Mouse (Mus musculus) neural tube, embryonic 14.5 days (tissue): ENCODE measurements around the gene Atp6v1f. TPM values are rescaled to one million over a fixed set of nuclear protein-coding genes. Genes with fewer than 3 reads are reported as not detected.

Experiments
- ATAC-seq: fragments of 200-750 bp; cut with Nextera tagmentation; 2 replicates; pipeline ENCODE4 v1.8.0; 2017; ENCODE audit warnings: low read depth, mild to moderate bottlenecking, moderate TSS enrichment, moderate library complexity
- H3K27ac ChIP-seq: fragments of 300-500 bp; sonication (generic); 2 replicates; pipeline ENCODE4 v1.5.1; 2014; ENCODE audit warnings: low read depth, mild to moderate bottlenecking, control low read depth, low read length, moderate library complexity, mixed read lengths
- H3K27me3 ChIP-seq: fragments of 300-500 bp; sonication (generic); 2 replicates; pipeline ENCODE4 v1.6.1; 2014; ENCODE audit warnings: low read length; ENCODE audit not compliant: control insufficient read depth, insufficient read depth
- H3K36me3 ChIP-seq: fragments of 300-500 bp; sonication (generic); 2 replicates; pipeline ENCODE4 v1.6.1; 2014; ENCODE audit warnings: low read length, mixed read lengths; ENCODE audit not compliant: control insufficient read depth, insufficient read depth
- H3K4me1 ChIP-seq: fragments of 300-500 bp; sonication (generic); 2 replicates; pipeline ENCODE4 v1.6.1; 2014; ENCODE audit warnings: low read length; ENCODE audit not compliant: control insufficient read depth, insufficient read depth
- H3K4me2 ChIP-seq: fragments of 300-500 bp; sonication (generic); 2 replicates; pipeline ENCODE4 v1.6.1; 2014; ENCODE audit warnings: mild to moderate bottlenecking, low read depth, low read length, control low read depth
- H3K4me3 ChIP-seq: fragments of 300-500 bp; sonication (generic); 2 replicates; pipeline ENCODE4 v1.5.1; 2014; ENCODE audit warnings: low read depth, low read length, control low read depth, mixed read lengths
- H3K9ac ChIP-seq: fragments of 300-500 bp; sonication (generic); replicated peaks from 2 replicates; pipeline ENCODE4 v1.6.1; 2014; ENCODE audit warnings: low read depth, mild to moderate bottlenecking, control low read depth, low read length, mixed read lengths
- H3K9me3 ChIP-seq: fragments of 300-500 bp; sonication (generic); 2 replicates; pipeline ENCODE4 v1.6.1; 2016; ENCODE audit warnings: low read length; ENCODE audit not compliant: control insufficient read depth
- WGBS: fragments of 180-500 bp; shearing (Covaris S2); extraction: QIAGEN DNeasy Blood & Tissue Kit; methylation state at CpG from one replicate; pipeline ENCODE4 v1.1.7; 2014; 5-methylcytosine and 5-hydroxymethylcytosine counted together
- polyA plus RNA-seq: library from polyadenylated mRNA; unstranded; fragments of >200 nt; fragmentation: Nextera tagmentation; extraction: Ambion mirVana; gene quantifications from 2 replicates; pipeline ENCODE4 v1.2.1, GENCODE M21; 2014

Atp6v1f gene
- polyA plus RNA-seq, 1 experiment from 2014 or later = 350 TPM

DNA sequence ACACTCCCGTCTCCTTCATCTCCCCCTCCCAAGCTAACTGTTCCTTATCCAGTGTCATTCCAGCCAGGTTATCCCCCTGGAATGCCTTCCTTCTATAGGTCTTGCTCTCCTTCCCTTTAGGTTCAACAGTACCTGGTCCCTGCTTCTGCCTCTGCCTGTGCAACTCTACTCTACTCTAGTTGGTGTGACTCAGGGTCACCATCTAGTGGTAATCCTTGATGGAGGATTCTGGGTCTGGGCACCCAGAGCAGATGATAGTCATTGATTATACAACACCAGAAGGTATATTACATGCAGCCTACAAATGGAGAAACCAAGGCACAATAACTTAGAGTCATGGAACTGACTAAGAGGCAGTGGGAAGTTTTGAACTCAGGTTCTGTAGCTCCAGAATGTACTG lies 34.1 kb downstream of the Atp6v1f start:
- no peak overlapping the region for H3K27ac ChIP-seq
- H3K27me3 ChIP-seq = peaks cover 5% of the 10 kb centered on the region
- H3K4me3 ChIP-seq = no peak overlapping the region
- no peaks in the 10 kb centered on the region for H3K4me1 ChIP-seq
- no peak overlapping the region for H3K9ac ChIP-seq
- no peak overlapping the region for H3K4me2 ChIP-seq
- ATAC-seq = no peak
- H3K9me3 ChIP-seq = no peaks in the 10 kb centered on the region
- no peaks in the 10 kb centered on the region for H3K36me3 ChIP-seq
- WGBS = 100% methylated on average over 1 of the region's 1 CpGs

DNA sequence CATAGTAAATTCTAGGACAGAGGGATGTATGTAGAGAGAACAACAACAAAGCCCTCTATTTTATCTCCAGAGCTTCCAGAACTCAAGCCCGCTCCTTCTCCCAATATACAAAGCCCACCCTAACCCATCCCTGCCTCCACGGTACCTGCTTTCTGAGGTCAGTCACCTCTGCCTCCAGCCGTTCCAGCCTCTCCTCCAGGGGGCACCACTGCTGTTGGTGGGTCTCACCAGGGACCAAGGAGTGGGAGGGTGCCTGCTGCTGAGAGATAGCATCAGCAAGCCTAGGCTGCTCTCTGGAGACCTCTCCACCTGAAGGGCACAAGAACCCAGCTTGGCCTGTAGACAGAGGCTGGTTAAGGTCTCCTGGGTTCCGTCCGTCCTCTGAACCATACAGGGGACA lies 38.0 kb downstream of the Atp6v1f start:
- H3K9me3 ChIP-seq = no peaks in the 10 kb centered on the region
- H3K9ac ChIP-seq = no peak overlapping the region
- H3K4me3 ChIP-seq = no peak overlapping the region
- peaks cover 7% of the 10 kb centered on the region; the same call in 1 of the 2 replicates for H3K4me1 ChIP-seq
- no peak overlapping the region for H3K4me2 ChIP-seq
- no peaks in the 10 kb centered on the region for H3K36me3 ChIP-seq
- H3K27ac ChIP-seq = no peak overlapping the region
- no peak for ATAC-seq
- 88% methylated on average over 5 of the region's 5 CpGs for WGBS
- peaks cover 8% of the 10 kb centered on the region; the same call in 1 of the 2 replicates for H3K27me3 ChIP-seq

DNA sequence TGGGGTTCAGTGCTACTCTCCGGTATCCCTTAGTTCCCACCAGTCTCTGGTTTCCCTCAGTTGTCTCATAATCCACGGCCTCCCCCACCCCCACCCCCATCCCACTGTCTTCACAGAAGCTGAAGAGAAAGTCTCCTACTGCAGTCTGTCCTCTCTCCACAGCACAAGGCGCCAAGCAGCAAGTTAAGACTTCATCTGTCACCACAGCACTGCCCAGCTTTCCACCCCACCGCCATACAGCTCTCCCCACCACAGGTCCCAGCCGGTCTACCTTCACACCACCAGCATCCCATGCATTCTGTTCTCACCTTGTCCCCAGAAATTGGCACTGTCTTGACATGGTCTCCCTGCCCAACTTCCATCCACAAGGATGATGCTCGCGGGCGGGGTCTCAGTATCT lies 39.3 kb downstream of the Atp6v1f start:
- Histone ChIP-seq H3K27me3 (peaks cover 8% of the 10 kb centered on the region; the same call in 1 of the 2 replicates), H3K9ac (0 out of 2 replicates have a peak overlapping the region, but pooled peaks have one; percentile 52), H3K4me2 (peak overlapping the region; percentile 62), H3K27ac (no peak overlapping the region), H3K36me3 (no peaks in the 10 kb centered on the region), H3K4me1 (peaks cover 7% of the 10 kb centered on the region; the same call in 1 of the 2 replicates), H3K9me3 (no peaks in the 10 kb centered on the region), H3K4me3 (peak overlapping the region; percentile 42)
- peak; percentile 42; the same call in 1 of the 2 replicates for ATAC-seq
- WGBS = 22% methylated on average over 8 of the region's 8 CpGs

DNA sequence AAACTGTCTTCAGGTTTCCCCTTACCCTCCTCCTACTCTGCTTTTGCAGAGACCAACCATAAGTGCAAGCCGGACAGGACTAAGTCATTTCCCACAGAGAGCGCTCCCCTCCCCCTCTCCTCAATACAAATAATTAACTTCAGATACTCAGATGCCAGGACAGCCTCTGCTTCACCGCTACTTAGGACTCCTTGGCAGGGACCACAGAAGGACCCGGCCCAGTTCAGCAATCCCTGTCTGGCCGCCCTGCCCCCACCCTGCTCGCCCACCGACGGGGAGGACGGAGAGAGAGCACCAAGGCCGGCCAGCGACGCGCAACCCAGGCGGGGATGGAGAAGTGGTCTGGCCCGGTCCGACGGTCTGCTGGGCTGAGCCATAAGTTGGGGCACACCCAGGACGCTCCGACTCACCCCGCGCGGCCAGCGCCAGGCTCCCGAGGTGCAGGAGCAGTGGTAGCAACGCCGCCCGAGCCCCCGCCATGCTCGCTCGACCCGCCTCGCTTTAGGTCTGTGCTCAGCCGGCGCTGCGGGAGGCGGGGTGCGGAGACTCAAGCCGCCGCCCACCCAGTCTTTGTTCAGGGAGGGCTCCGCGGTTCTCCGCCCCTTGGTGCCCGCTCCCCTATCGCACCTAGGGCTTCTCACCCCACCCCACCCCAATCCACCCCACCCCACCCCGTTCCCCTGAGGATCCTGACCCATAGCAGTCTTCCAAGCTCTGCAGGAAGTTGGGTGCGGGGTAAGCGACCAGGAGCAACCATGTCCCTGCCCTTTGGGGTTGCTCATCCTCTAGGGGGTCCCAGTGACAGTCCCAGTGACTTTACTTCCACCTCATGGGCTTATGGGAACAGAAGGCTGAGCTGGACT lies 40.2 kb downstream of the Atp6v1f start, which contains the start of gene Kcp:
Gene Kcp (minus strand): TSS at position 506 of the 863 bp plus-strand sequence.
- peak; percentile 68 for ATAC-seq

DNA sequence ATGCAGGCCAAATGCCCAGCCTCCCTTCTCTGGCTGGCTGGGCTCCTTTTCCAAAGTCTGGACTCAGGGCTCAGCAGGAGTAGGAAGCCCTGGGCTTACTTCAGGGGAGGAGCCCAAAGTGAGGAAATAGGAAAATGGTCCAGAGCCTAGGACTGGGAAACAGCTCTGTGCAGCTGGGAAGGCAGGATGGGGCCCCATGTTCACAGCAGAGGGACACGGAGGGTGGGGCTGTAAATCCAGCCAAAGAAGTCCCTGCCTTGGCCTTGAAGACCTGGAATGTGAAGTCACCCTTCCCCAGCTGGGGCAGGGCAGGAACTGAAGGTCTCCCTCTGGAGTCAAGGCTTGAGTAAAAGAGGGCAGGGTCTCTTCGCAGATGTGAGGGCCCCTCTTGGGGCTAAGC lies 41.6 kb downstream of the Atp6v1f start:
- Histone ChIP-seq H3K9me3 (no peaks in the 10 kb centered on the region), H3K27ac (0 out of 2 replicates have a peak overlapping the region, but pooled peaks have one; percentile 16), H3K4me1 (peaks cover 13% of the 10 kb centered on the region; the same call in 1 of the 2 replicates), H3K36me3 (no peaks in the 10 kb centered on the region), H3K4me3 (no peak overlapping the region), H3K4me2 (no peak overlapping the region), H3K9ac (no peak overlapping the region), H3K27me3 (peaks cover 8% of the 10 kb centered on the region; the same call in 1 of the 2 replicates)
- ATAC-seq = no peak
- 38% methylated on average over 2 of the region's 2 CpGs for WGBS

More for the DNA sequence above, 40.2 kb downstream of the Atp6v1f start, which contains the start of gene Kcp:
- Histone ChIP-seq H3K9me3 (no peaks in the 10 kb centered on the region), H3K27me3 (peaks cover 8% of the 10 kb centered on the region; the same call in 1 of the 2 replicates), H3K4me1 (peaks cover 7% of the 10 kb centered on the region; the same call in 1 of the 2 replicates), H3K9ac (peak within 1 kb of the TSS; percentile 52), H3K4me3 (peak within 1 kb of the TSS; percentile 42), H3K4me2 (peak within 1 kb of the TSS; percentile 62), H3K36me3 (no peaks in the 10 kb centered on the region), H3K27ac (no peak within 1 kb of the TSS)
- under 1% methylated on average over 46 of the region's 47 CpGs for WGBS

DNA sequence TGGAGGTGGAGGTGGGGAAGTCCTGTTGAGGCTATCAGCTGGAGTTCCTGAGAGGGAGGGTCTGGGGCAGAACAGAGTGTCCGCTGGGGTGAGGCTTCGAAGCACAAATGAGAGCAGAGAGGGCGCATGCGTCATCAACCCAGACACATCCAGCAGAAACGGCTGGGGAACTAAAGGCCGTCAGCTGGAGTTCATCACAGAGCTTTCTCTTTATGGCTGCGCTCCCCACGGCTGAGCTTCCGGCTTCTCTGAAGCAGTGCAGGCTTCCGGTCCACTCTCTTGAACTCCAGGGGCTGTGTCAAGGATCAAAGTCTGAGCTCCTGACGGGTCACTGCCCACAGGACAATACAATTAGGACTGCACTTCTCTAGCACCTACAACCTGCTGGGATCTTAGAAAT lies 45.8 kb downstream of the Atp6v1f start:
- 0% methylated on average over 11 of the region's 11 CpGs for WGBS
- 0 out of 2 replicates have a peak overlapping the region, but pooled peaks have one; percentile 34 for H3K27ac ChIP-seq
- no peak overlapping the region for H3K4me3 ChIP-seq

DNA sequence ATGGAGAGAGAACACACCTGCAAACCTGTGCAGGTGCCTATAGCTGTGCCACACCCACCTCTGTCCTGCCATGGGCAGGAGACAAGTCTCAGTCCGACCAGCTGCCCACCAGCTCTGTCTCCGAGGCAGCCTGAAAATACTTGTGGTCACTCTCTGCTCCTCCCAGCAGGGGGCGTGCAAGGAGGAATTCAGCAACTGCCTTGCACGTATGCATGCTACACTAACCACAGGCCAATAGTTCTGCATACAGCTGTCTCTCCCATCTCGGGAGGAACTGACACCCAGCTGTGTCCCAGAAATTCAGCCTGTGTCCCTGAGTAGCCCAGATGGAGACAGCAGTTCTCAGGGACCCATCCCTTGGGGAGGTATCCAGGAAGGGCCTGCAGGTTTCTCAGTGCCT lies 49.6 kb downstream of the Atp6v1f start:
- ATAC-seq = peak; percentile 35; the same call in 1 of the 2 replicates
- H3K4me3 ChIP-seq = no peak overlapping the region
- no peaks in the 10 kb centered on the region for H3K9me3 ChIP-seq
- H3K27me3 ChIP-seq = no peaks in the 10 kb centered on the region
- H3K36me3 ChIP-seq = no peaks in the 10 kb centered on the region
- H3K4me2 ChIP-seq = no peak overlapping the region
- no peak overlapping the region for H3K27ac ChIP-seq
- H3K4me1 ChIP-seq = 0 out of 2 replicates have a peak, but pooled peaks cover 6% of the 10 kb centered on the region
- no peak overlapping the region for H3K9ac ChIP-seq
- 7% methylated on average over 5 of the region's 5 CpGs for WGBS

More for the DNA sequence above, 45.8 kb downstream of the Atp6v1f start:
- Histone ChIP-seq H3K4me2 (peak overlapping the region; percentile 40), H3K4me1 (0 out of 2 replicates have a peak, but pooled peaks cover 6% of the 10 kb centered on the region), H3K9ac (peak overlapping the region; percentile 18; the same call in 1 of the 2 replicates), H3K9me3 (no peaks in the 10 kb centered on the region), H3K36me3 (no peaks in the 10 kb centered on the region), H3K27me3 (peaks cover 8% of the 10 kb centered on the region; the same call in 1 of the 2 replicates)
- peak; percentile 72 for ATAC-seq
